Mouse (Mus musculus) lung, postnatal 4 days (tissue): ENCODE measurements around the gene Psmg3.
A peak's percentile ranks its signal among the peaks of the same experiment; 100 is the strongest.

Source experiments
- DNase-seq, 2 experiments: peaks; one replicate each; pipeline ENCODE4 v3.0.0; 2021

The Psmg3 gene

GRCm38 (mm10) chr5:139826357-139827055 is at the start of gene Psmg3, which contains the start of gene Gm26938:
Gene Psmg3 (minus strand): TSS chr5:139826885.
Gene Gm26938 (minus strand): TSS chr5:139826407.
- DNase-seq = peak; percentile 93 to 96

DNA sequence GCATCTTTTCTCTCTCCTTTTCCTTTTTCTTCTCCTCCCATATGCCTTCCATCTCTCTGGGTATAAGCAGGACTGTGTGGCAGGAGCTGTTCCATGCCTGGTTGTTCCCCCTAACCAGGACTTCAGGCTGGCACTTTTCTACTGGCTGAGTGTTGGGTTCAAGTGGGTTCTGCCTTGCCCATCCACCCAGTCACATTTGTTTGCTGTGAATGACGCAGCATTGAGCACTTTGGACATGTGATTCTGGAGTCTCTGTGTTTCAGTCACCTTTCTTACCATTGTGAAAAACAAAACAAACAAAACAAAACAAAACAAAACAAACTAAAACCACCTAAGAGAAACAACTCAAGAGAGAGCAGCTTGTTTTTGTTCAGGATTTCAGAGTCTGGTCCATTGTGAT is 44.8 kb upstream of the Psmg3 start:
- no peak for DNase-seq

DNA sequence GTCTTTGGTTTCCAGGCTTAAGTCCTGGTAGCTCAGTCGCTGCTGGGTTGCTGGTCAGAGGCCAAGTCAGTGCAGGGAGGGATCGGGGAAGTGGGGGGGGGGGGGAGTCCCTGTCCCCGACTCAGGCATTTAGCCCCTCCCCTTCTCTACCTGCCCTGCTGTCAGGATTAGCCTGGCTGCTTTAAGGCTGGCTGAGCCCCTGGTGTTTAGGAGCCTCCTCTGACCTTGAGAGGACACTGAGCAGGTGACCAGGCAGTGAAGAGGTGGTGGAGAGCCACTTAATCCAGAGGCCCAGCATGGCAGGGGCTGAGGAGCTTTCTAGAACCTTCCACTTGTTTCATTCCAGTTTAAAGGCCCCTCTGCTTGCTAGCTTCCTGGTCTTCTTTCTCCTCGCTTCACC is 44.2 kb upstream of the Psmg3 start:
- peak; percentile 40 to 82 for DNase-seq

DNA sequence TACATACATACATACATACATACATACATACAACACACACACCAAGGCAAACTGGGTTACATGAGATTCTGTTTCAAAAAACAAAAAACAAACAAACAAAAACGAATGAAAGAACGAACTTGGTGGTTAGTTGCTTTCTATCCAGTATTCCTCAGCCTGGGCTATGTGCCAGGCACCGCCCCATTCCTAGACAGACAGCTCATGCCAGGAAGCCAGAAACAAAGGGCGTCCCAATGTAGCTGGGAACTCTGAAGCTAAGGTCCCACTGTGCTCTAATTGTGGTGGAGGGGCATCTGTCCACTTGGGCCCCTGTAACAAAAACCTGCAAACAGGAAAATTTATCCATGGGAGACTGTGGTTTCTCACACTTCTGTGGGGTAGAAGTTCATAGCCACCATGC is 36.1 kb upstream of the Psmg3 start:
- peak; percentile 71 to 80 for DNase-seq

- no peak for DNase-seq
Observed at GRCm38 (mm10) chr5:139860328-139861104, 33.8 kb upstream of the Psmg3 start.

GRCm38 (mm10) chr5:139849626-139850320 is 23.1 kb upstream of the Psmg3 start:
- DNase-seq = no peak

- DNase-seq = no peak
Observed at GRCm38 (mm10) chr5:139839142-139839541, 12.5 kb upstream of the Psmg3 start.

DNA sequence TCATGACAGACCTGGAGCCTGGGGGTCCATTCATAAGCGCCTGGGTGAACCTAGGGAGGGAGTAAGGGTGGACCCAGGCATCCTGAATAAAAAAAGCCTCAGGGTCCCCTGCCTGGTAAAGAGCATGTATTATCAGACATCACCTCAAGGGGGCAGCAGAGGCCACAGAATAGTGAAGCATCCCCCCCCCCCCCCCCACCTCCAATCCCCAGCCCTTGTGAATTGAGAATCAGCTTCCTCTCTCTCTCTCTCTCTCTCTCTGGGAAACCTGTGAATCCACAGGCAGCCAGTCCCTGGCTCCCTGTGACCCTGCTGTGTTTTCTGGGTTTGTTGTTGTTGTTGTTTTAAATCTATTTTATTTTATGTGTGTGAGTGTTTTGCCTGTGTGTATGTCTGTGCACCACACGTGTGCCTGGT is 11.8 kb upstream of the Psmg3 start:
- peak in 1 of 2 experiments; percentile 67 for DNase-seq

DNA sequence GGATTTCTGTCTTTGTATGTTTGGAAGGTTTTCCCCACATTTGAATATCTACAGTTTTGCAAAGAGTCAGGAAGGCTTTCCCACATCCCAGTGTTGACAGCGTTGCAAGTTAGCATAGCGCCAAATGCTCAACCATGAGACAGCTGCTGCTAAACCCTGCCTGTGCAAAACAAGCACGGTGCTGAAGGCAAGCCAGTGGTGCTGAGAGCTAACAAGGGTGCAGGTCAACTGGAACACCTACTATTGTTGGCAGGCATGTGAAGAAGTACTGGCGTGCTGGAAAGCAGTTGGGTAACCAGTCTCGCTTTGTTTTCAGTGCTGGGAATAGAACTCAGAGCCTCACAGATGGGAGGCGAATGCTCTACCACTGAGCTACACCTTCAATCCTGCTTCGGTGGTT is 9.0 kb upstream of the Psmg3 start:
- DNase-seq = no peak

GRCm38 (mm10) chr5:139832125-139832524 is 5.4 kb upstream of the Psmg3 start:
- DNase-seq = no peak

DNA sequence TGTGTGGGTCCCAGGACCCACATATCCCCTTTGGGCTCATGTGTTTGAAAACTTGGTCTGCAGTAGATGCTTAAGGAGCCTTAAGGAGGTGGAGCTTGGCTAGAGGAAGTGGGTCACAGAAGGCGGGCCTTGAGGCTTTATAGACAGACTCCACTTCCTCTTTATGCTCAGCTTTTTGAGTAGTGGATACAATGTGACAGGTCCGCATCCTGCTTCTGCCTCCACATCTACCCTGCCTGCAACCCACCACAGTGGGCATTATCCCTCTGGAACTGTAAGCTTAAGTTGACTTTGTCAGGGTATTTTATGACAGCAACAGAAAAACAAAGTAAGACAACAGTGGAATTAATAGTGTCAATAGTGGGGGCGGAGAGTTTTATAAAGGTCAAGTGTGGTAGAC is 4.0 kb upstream of the Psmg3 start:
- DNase-seq = peak in 1 of 2 experiments; percentile 29

- no peak for DNase-seq
Observed at GRCm38 (mm10) chr5:139829384-139829783, 2.7 kb upstream of the Psmg3 start.

DNA sequence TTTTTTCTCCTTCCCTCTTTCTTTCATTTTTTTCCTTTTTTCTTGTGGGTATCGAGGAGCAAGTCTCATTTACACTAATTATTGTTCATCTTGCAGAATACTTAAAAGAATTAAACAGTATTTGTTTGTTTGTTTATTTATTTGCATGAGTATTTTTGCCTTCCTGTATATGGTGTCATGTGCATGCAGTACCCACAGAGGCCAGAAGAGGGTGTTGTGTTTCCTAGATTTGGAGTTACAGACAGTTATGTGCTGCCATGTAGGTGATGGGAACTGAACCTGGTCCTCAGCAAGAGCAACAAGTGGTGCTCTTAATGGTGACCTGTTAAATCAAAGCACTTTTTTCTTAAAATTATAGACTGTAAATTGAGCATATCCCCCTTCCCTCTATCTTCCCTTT is 908 bp upstream of the Psmg3 start:
- DNase-seq = no peak

GRCm38 (mm10) chr5:139825947-139826346 is 738 bp downstream of the Psmg3 start:
- no peak for DNase-seq

DNA sequence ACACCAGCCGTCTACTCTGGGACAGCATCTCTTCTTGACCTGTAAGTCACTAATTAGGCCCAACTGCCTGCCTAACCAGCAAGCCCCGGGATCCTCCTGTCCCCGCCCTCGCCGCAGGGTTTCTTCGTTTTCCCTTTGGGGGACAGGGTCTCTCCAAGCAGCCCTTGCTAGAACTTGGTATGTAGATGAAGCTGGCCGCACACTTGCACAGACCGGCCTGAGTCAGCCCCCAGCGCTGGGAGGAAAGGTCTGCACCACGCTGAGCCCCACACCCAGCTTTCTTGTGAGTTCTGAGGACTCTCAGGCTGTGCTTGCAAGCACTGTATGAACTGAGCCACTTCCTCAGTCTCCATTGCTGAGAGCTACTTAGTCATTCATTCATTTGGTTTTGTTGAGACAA is 2.2 kb downstream of the Psmg3 start:
- no peak for DNase-seq

GRCm38 (mm10) chr5:139821466-139822459 is 4.9 kb downstream of the Psmg3 start:
- no peak for DNase-seq

DNA sequence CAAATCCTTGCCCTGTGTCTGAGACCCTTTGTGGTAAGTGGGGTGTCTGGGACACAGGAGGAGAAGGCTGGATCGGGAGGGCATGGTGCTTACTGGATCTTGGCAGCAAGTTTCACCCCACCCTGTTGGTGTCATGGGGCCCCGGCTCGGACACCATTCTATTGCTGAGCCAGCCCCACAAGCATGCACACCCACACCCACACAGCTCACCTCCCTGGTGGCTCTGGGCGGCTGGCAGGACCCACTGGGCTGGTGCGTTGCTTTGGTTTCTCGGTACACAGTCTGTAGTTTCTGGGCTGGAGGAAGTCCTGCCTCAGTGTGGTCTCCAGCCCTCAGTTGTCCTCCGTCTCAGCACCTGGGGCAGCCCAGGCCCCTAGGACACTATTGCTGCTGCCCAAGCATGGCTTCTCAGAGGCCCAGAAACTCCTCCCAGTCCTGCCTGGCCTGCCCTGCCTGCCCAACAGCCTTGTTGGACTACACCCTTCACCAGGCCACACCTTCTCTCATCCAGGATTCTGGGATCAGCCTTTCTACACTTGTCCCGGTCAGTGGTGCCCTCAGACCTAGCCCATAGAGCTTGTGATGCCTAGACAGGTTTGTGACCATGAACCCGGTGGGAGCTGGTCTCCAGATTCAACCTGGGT is 7.0 kb downstream of the Psmg3 start, which contains the start of gene Tmem184a:
Gene Tmem184a, minus strand, starts transcription at position 380 of the 644 bp plus-strand sequence.
- no peak for DNase-seq

- DNase-seq = peak in 1 of 2 experiments; percentile 63
Observed at GRCm38 (mm10) chr5:139818801-139819200, 7.9 kb downstream of the Psmg3 start.

GRCm38 (mm10) chr5:139818056-139818455 is 8.6 kb downstream of the Psmg3 start:
- DNase-seq = no peak

GRCm38 (mm10) chr5:139817292-139817691 is 9.4 kb downstream of the Psmg3 start:
- no peak for DNase-seq

- DNase-seq = no peak
Observed at GRCm38 (mm10) chr5:139816445-139816844, 10.2 kb downstream of the Psmg3 start.

GRCm38 (mm10) chr5:139815964-139816363 is 10.7 kb downstream of the Psmg3 start:
- peak; percentile 31 to 62 for DNase-seq
